Mouse (Mus musculus) testis, adult 10 weeks (tissue): Measurements from ENCODE around the gene Gm10666. TPM values are rescaled to one million over a fixed set of nuclear protein-coding genes. Genes with fewer than 3 reads are reported as not detected.

Experiments
- polyA plus RNA-seq: library from polyadenylated mRNA; stranded (reverse); fragments of 350-450 nt; fragmentation: Illumina TruSeq; extraction: RNeasy Lipid Tissue Mini Kit (QIAGEN cat#74804); gene quantifications from one replicate; pipeline ENCODE4 v1.2.3, GENCODE M21; 2014; ENCODE audit warnings: low read depth, low replicate concordance

Gm10666 gene
- not detected for polyA plus RNA-seq

DNA sequence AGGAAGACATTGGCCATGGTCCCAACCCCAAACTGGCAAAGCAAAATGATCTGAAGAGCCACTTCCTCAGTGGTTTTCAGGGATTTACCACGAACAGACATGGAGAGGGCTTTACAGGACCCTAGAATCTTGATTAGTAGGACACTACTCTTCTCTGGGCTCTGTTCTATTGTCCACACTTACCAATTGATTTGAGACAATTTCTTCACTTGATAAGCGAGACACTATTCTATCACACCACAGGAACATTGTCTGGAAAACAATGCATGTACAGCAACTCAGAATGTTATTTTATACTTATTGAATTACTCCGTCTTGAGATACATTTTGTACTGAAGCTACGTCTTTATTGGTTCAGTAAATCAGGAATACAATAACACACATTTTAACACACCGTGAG is at the start of gene Gm10666:
Gene Gm10666, minus strand, starts transcription at position 101 of the 400 bp plus-strand sequence.

DNA sequence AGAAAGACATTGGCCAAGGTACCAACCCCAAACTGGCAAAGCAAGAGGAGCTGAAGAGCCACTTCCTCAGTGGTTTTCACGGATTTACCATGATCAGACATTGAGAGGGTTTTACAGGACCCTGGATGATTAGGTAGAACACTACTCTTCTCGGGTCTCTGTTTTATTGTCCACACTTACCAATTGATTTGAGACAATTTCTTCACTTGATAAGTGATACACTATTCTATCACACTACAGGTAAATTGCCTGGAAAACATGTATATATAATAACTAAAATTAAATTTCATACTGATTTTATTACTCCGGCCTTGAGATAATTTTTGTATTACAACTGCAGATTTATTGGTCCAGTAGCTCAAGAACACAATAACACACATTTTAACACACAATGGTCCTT is 29.4 kb upstream of the Gm10666 start, which contains the start of gene Vmn1r142:
Gene Vmn1r142, minus strand, starts transcription at position 101 of the 400 bp plus-strand sequence.

DNA sequence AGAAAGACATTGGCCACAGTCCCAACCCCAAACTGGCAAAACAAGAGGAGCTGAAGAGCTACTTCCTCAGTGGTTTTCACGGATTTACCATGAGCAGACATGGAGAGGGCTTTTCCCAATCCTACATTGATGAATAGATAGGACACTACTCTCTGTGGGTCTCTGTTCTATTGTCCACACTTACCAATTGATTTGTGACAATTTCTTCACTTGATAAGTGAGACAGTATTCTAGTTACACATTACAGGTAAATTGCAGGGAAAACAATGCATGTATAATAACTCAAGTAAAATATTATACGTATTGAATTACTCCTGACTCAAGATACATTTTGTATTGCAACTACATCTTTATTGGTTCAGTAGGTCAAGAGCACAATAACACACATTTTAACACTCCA is 16.4 kb downstream of the Gm10666 start, which contains the start of gene Gm16451:
Gene Gm16451, minus strand, starts transcription at position 101 of the 400 bp plus-strand sequence.

Other genes with a start within 250 kb of the Gm10666 start
- not detected for gene Gm5891, start 213.4 kb downstream of the Gm10666 start, polyA plus RNA-seq
- not detected for gene Vmn1r137, start 140.2 kb downstream of the Gm10666 start, polyA plus RNA-seq
- gene Vmn1r138, start 105.8 kb downstream of the Gm10666 start, polyA plus RNA-seq: not detected
- not detected for gene Gm6176, start 78.4 kb downstream of the Gm10666 start, polyA plus RNA-seq
- not detected for gene Vmn1r139, start 65.7 kb downstream of the Gm10666 start, polyA plus RNA-seq
- gene Gm16451, start 16.5 kb downstream of the Gm10666 start, polyA plus RNA-seq: not detected
- gene Vmn1r142, start 29.3 kb upstream of the Gm10666 start, polyA plus RNA-seq: not detected
- gene Vmn1r143, start 54.6 kb upstream of the Gm10666 start, polyA plus RNA-seq: not detected
- not detected for gene Gm8653, start 66.5 kb upstream of the Gm10666 start, polyA plus RNA-seq
- gene Gm8453, start 94.7 kb upstream of the Gm10666 start, polyA plus RNA-seq: not detected
- gene Gm4187, start 195.0 kb upstream of the Gm10666 start, polyA plus RNA-seq: not detected
- gene Gm8660, start 236.3 kb upstream of the Gm10666 start, polyA plus RNA-seq: not detected